Mouse (Mus musculus): ENCODE measurements around the gene Gm26620. TPM values are rescaled to one million over a fixed set of nuclear protein-coding genes. Genes with fewer than 3 reads are reported as not detected.
A peak's percentile ranks its signal among the peaks of the same experiment; 100 is the strongest.

Gm26620 gene
- polyA plus RNA-seq, 1 experiment from 2014 or later: 0.31 TPM

DNA sequence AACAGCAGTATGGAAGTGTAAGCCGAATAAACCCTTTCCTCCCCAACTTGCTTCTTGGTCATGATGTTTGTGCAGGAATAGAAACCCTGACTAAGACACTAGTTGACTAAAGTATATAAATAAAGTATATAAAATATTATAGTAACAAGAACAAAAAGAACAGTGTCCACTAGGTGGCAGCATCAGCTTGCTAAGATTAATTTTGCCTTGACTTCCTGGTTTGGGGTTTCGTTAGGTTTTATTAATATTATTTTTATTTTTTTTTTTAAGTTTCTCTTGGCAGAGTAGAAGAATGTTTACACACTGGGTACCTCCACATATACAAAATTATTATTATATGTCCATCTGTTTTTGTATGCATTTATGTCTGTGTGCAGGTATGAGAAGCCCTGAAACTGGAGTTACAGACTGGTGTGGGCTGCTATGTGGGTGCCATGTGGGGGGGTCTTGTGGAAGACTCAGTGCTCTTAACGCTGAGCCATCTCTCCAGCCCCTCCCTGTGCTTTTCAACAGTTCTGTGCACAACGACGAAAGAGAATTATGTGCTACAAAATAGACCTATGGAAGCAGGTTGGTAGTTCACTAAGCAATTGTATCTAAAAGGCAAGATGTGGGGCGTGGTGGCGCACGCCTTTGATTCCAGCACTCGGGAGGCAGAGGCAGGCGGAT, 16.1 kb downstream of the Gm26620 start:
- H3K9me3 ChIP-seq (replicated peaks): no peaks in the 10 kb centered on the region
- no peak for ATAC-seq (replicated peaks; ENCODE audit: low FRiP score)
- no peaks in the 10 kb centered on the region for H3K36me3 ChIP-seq
- H3K9ac ChIP-seq: no peak overlapping the region
- H3K27me3 ChIP-seq: peaks cover 45% of the 10 kb centered on the region
- H3K4me2 ChIP-seq: peak overlapping the region; percentile 31
- no peak overlapping the region for H3K27ac ChIP-seq
- WGBS: 34% methylated on average over 10 of the region's 10 CpGs
- no peak overlapping the region for H3K4me3 ChIP-seq (replicated peaks)
- H3K4me1 ChIP-seq: peaks cover 6% of the 10 kb centered on the region; the same call in 1 of the 2 replicates

DNA sequence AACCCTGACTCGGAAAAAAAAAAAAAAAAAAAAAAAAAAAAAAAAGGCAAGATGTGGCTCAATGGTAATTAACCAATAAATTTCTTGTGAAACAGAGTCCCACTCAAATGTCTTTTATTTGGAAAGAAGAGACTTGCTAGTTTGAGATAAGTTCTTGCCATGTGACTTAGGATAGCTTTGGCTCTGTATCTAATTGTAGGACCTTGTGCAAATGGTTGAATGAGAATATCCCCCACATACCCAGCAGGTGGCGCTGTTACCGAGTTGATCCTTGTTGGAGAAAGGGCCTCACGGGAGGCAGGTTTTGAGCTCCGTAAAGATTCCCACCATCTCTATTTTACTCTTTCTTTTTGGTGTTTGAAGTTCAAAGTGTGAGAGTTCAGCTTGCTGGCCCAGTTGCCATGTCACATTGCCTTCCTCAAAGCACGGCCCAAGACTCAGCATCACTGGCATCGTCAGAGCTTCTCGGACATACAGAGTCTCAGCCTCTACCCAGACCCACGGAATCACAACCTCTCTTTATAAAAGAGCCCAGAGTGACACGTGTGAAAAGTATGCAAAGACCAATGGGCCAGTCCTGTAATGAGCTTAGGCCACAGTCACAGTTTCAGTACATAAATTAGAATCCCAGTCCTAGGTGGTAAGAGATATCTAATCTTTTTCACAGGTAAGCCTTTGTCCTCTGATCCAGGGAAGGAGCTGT, 16.8 kb downstream of the Gm26620 start:
- ATAC-seq (replicated peaks; ENCODE audit: low FRiP score): peak; percentile 43; the same call in 1 of the 2 replicates
- H3K4me1 ChIP-seq: peaks cover 6% of the 10 kb centered on the region; the same call in 1 of the 2 replicates
- peak overlapping the region; percentile 40 for H3K4me2 ChIP-seq
- 0 out of 2 replicates have a peak overlapping the region, but pooled peaks have one; percentile 2 for H3K4me3 ChIP-seq (replicated peaks)
- peaks cover 52% of the 10 kb centered on the region for H3K27me3 ChIP-seq
- H3K27ac ChIP-seq: no peak overlapping the region
- H3K9me3 ChIP-seq (replicated peaks): no peaks in the 10 kb centered on the region
- H3K36me3 ChIP-seq: no peaks in the 10 kb centered on the region
- no peak overlapping the region for H3K9ac ChIP-seq
- 37% methylated on average over 10 of the region's 10 CpGs for WGBS

DNA sequence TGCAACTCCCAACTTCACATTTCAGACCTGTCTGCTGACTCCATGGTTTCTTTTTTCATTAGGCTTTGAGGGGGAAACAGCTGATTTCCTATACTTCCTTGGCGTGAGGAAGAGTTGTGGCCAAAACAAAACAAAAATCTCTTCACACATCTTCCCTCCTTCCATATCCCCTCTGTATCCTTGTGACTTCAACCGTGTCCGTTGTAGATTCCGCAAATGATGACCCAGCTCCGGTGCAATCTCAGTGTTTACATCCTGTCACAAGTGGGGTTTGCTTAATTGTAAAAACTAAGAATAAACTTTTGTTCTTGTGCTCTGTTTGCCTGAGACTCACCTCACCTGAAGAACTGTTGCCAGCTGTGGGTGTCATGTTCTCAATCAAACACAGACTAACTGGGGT, 18.6 kb downstream of the Gm26620 start:
- ATAC-seq (replicated peaks; ENCODE audit: low FRiP score): no peak
- Histone ChIP-seq H3K4me1 (peaks cover 20% of the 10 kb centered on the region), H3K4me2 (no peak overlapping the region), H3K27ac (no peak overlapping the region), H3K36me3 (no peaks in the 10 kb centered on the region), H3K9me3 (replicated peaks) (no peaks in the 10 kb centered on the region), H3K27me3 (peaks cover 54% of the 10 kb centered on the region), H3K4me3 (replicated peaks) (no peak overlapping the region), H3K9ac (no peak overlapping the region)
- 54% methylated on average over 5 of the region's 5 CpGs for WGBS

DNA sequence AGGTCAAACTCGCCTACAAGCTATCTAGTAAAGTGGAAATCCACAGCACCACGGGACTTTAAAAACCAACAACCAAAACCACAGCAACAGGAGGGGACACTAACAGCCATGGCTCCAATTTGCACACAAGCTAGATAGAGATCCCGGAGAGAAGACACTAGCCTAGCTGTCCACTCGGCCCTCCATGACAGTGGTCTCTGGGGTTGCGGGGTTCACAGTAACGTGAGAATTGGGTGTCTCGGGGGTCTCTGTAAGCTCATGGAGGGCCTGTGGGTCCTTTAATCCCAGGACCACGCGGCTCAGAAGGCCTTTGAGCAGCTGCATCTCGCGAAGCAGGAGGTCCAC, 22.2 kb downstream of the Gm26620 start:
- no peak for ATAC-seq (replicated peaks; ENCODE audit: low FRiP score)
- Histone ChIP-seq H3K27ac (no peak overlapping the region), H3K4me2 (peak overlapping the region; percentile 97), H3K4me3 (replicated peaks) (peak overlapping the region; percentile 53), H3K36me3 (no peaks in the 10 kb centered on the region), H3K27me3 (peaks cover 63% of the 10 kb centered on the region), H3K9ac (peak overlapping the region; percentile 41), H3K9me3 (replicated peaks) (no peaks in the 10 kb centered on the region), H3K4me1 (peaks cover 17% of the 10 kb centered on the region)
- 17% methylated on average over 11 of the region's 11 CpGs for WGBS

DNA sequence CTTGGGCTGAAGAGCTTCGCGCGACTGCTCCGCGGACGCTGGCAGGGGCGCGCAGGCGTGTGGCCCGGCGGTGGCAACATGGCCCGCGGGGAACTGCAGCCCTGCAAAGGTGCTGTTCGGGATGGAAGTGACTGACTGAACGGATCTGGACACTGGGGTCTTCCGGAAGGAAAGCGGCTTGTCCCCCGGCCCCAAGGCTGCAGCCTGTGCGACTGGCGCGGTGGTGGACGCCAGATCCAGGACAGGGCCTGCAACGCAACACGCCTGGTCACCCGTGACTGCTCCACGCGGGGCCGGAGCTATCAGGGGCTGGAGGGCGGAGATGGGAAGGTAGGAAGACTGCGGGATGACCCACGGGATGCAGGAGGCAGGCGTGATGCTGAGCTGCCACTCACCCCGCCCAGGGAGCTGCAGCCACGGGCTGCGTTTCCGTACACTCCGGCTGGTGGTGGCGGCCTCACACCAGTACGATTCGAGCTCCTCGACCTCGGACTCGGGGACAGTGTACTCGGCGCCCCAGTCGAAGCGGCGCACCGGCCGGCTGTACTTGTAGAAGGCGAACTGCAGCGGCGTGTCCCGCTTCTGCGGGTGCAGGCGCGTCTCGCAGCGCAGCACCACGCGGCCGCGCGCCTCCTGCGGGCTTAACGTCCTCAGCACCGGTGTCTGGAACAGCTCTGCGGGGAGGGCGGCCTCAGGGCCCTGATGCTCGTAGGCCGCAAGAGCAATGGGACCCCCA, 22.8 kb downstream of the Gm26620 start:
- peak overlapping the region; percentile 97 for H3K4me2 ChIP-seq
- no peaks in the 10 kb centered on the region for H3K9me3 ChIP-seq (replicated peaks)
- peaks cover 58% of the 10 kb centered on the region for H3K27me3 ChIP-seq
- H3K4me1 ChIP-seq: peaks cover 17% of the 10 kb centered on the region
- H3K27ac ChIP-seq: no peak overlapping the region
- no peaks in the 10 kb centered on the region for H3K36me3 ChIP-seq
- ATAC-seq (replicated peaks; ENCODE audit: low FRiP score): peak; percentile 66
- WGBS: under 1% methylated on average over 71 of the region's 71 CpGs
- peak overlapping the region; percentile 41 for H3K9ac ChIP-seq
- H3K4me3 ChIP-seq (replicated peaks): peak overlapping the region; percentile 53

DNA sequence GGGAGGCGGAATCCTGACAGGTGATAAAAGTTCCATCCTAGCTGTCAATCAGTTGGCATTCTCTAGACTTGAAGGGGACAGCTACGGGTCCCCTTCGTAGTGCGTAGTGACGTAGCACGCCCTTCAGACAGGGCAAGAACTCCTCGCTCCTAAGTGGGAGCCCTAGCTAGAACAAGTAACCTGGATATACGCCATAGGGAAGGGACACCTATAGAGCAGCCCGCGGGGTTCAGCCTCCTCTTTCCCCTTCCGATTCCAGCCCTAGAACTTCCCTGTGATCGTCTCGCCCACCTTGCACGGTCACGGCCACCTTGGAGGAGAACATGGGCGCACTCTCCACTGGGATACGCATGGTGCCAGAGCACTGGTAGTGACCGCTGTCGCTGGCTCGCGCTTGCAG, 23.5 kb downstream of the Gm26620 start:
- Histone ChIP-seq H3K4me3 (replicated peaks) (peak overlapping the region; percentile 53), H3K4me1 (peaks cover 17% of the 10 kb centered on the region), H3K36me3 (no peaks in the 10 kb centered on the region), H3K9ac (0 out of 2 replicates have a peak overlapping the region, but pooled peaks have one; percentile 41), H3K9me3 (replicated peaks) (no peaks in the 10 kb centered on the region), H3K27me3 (peaks cover 53% of the 10 kb centered on the region), H3K4me2 (peak overlapping the region; percentile 97), H3K27ac (no peak overlapping the region)
- ATAC-seq (replicated peaks; ENCODE audit: low FRiP score): peak; percentile 57; the same call in 1 of the 2 replicates
- 3% methylated on average over 21 of the region's 21 CpGs for WGBS

DNA sequence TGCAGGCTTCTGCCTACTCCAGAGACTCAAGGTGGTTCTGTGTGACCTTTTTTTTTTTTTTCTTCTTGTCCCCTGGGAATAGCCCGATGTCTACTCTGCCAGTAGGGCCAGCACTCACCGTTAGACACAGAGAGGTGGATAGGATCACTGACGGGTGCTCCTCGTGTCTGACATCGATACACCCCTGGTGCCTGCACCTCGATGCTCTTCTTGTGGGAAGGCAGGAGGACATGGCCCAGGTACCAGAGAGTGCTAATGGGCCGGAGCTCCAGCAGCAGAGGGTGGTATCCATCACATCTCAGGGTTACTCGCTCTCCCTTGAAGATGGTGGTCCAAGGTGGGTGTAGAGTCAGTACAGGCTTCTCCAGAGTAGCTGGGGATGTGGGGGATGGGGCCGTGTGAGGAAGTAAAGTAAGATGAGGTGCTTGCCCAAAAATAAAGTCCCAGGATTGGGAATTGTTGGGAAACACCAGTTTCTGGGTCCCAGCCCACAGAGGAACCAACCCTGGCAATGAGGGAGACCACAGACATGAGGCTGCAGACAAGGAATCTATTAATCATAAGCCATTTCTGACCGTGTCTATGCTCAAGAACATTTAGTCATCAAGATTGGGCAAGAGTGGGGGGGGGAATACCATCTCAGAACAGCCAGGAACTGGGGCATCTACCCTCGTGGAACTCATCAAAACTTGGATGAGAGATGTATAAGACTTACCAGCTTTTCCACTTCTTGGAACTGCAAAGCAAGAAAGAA, 27.2 kb downstream of the Gm26620 start:
- no peak for ATAC-seq (replicated peaks; ENCODE audit: low FRiP score)
- H3K27me3 ChIP-seq: peaks cover 31% of the 10 kb centered on the region
- H3K9me3 ChIP-seq (replicated peaks): no peaks in the 10 kb centered on the region
- no peaks in the 10 kb centered on the region for H3K36me3 ChIP-seq
- H3K9ac ChIP-seq: no peak overlapping the region
- no peak overlapping the region for H3K4me2 ChIP-seq
- WGBS: 80% methylated on average over 11 of the region's 11 CpGs
- peaks cover 17% of the 10 kb centered on the region for H3K4me1 ChIP-seq
- H3K27ac ChIP-seq: no peak overlapping the region
- H3K4me3 ChIP-seq (replicated peaks): no peak overlapping the region

DNA sequence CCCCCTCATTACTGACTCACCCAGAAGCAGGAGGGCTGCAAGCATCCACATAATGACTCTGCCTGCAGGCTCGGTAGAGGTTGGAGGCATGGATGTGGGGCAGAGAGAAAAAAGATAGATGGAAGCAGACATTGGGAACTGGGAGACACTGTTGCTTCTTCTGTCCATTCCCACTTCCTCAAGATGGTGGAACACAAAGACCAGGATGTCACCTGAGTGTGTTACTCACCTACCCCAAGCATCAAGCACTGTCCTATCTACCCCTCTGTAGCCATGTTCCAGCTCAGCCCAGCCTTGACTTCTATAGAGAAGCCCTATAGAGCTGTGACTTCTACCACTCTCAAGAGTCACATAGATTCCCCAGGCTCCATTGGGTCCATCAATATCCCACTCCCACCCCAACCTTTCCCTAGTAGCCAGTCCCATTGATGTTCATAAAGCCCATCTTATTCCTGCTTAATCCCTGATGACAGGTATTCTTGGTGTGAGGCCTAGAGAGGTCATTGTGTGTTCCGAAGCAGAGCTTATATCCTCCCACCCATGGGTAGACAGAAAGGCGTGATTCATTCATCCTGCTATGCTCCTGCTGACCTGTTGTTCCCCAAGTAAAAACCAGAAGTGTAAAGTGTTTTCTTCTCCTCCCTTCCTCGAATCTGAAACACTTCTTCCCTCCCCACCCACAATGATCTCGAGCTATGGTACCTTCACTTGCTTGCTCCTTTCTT, 28.2 kb downstream of the Gm26620 start, which contains the start of gene Fcrlb:
Gene Fcrlb, minus strand, starts transcription at position 51 of the 725 bp plus-strand sequence.
- WGBS: 74% methylated on average over 5 of the region's 5 CpGs
- H3K4me3 ChIP-seq (replicated peaks): no peak within 1 kb of the TSS
- no peak for ATAC-seq (replicated peaks; ENCODE audit: low FRiP score)
- H3K36me3 ChIP-seq: no peaks in the 10 kb centered on the region
- H3K4me1 ChIP-seq: peaks cover 7% of the 10 kb centered on the region
- H3K9me3 ChIP-seq (replicated peaks): no peaks in the 10 kb centered on the region
- no peak within 1 kb of the TSS for H3K4me2 ChIP-seq
- H3K9ac ChIP-seq: no peak within 1 kb of the TSS
- no peak within 1 kb of the TSS for H3K27ac ChIP-seq
- peaks cover 21% of the 10 kb centered on the region for H3K27me3 ChIP-seq

DNA sequence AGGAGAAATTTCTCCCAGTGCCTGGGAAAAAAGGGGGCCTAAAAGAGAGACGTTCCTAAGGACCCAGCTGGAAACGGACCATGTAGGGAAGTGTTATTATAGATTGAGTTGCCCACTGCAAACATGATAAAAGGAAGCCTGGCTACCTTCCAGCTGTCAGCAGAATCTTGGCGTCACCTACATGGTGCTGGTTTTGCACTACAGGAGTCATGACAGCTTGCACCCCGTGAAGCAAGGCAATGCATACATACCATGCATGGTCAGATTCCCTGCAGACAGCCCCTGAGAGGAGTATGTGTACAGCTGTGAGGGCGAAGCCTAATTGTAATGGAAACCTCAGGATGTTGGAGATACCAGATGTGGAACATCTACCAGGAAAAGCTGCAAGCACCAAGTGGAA, 30.8 kb downstream of the Gm26620 start:
- H3K9me3 ChIP-seq (replicated peaks): no peaks in the 10 kb centered on the region
- no peaks in the 10 kb centered on the region for H3K4me1 ChIP-seq
- no peaks in the 10 kb centered on the region for H3K27me3 ChIP-seq
- H3K4me3 ChIP-seq (replicated peaks): no peak overlapping the region
- 72% methylated on average over 5 of the region's 5 CpGs for WGBS
- no peaks in the 10 kb centered on the region for H3K36me3 ChIP-seq
- H3K27ac ChIP-seq: no peak overlapping the region
- no peak overlapping the region for H3K9ac ChIP-seq
- no peak overlapping the region for H3K4me2 ChIP-seq
- no peak for ATAC-seq (replicated peaks; ENCODE audit: low FRiP score)

DNA sequence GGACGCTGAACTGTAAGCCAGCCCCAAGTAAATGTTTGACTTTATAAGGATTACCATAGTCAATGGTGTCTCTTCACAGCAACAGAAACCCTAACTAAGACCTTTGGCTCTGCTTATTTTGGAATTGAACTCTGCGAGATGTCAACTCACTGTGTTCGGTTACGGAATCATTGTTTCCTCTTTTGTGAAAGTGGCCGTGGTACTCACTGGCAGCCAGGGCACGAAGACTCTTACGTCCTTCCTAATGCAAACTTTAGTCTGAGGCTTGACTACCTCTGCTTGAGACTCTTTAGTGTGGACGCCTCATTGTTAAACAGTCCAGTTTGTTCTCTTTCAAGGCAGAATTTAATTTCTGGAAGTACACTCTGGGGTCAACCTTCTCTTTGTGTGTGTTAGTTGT, 34.4 kb downstream of the Gm26620 start:
- no peak overlapping the region for H3K4me3 ChIP-seq (replicated peaks)
- H3K4me2 ChIP-seq: no peak overlapping the region
- ATAC-seq (replicated peaks; ENCODE audit: low FRiP score): no peak
- H3K9me3 ChIP-seq (replicated peaks): no peaks in the 10 kb centered on the region
- H3K36me3 ChIP-seq: no peaks in the 10 kb centered on the region
- 95% methylated on average over 8 of the region's 8 CpGs for WGBS
- no peak overlapping the region for H3K27ac ChIP-seq
- H3K4me1 ChIP-seq: no peaks in the 10 kb centered on the region
- H3K9ac ChIP-seq: no peak overlapping the region
- no peaks in the 10 kb centered on the region for H3K27me3 ChIP-seq

DNA sequence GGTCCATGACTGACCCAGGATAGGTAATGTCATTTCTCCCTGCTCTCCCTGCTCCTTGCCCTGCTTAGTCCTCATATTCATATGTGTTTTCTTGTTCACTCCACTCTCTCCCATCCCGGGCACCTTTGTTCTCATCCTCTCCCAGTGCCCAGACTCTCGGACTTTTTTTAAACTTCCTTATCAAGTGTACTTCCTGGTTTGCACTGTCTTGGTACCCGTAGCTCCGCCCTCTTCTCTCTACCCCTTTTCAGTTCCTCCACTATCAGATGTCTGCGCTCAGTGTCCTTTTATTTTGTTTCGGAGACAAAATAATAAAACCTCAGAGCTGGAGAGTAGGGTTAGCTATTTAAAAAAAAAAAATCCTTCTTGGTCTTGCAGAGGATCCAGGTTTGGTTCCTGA, 39.6 kb downstream of the Gm26620 start:
- WGBS: 79% methylated on average over 6 of the region's 6 CpGs

More for the DNA sequence above, 39.6 kb downstream of the Gm26620 start:
- Histone ChIP-seq H3K4me3 (replicated peaks) (no peak overlapping the region), H3K9ac (no peak overlapping the region), H3K4me2 (no peak overlapping the region), H3K27me3 (no peaks in the 10 kb centered on the region), H3K36me3 (no peaks in the 10 kb centered on the region), H3K27ac (no peak overlapping the region), H3K4me1 (no peaks in the 10 kb centered on the region), H3K9me3 (replicated peaks) (no peaks in the 10 kb centered on the region)
- no peak for ATAC-seq (replicated peaks; ENCODE audit: low FRiP score)
